Comparison of ENCODE assay signal across 8 mouse cellular contexts in the genomic region with DNA sequence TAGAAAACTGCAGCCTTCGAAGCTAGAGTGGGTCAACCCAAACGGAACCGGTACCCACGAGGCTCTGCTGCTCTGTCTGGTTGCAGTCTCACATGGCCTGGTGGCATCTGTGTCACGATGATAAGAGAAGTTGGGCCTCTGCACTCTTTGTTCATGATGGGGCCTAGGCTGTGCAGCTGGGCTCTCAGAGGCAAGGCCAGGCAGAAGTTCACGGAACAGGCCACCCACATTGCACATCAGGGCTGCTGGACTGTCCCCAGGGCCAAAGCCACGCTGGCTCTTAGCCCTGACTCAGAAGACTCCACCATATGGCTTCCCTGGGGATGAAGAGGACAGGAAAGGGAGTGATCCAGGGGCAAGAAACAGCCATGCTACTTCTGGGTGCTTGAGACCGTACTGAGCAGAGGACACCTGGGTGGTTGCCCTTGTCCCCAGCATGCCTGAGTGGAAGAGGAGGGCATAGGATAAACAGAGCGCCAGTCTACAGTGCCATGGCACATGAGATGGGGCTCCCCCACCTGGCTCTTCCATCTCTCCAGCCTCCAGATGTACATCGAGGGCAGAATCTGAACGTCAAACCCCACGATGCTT.
A peak's percentile ranks its signal among the peaks of the same experiment; 100 is the strongest.
DNase-seq lines count a peak whose midpoint lies in the region; ATAC-seq and TF ChIP-seq lines count a peak whose summit lies in the region.

No protein-coding gene starts in this region.

- ATAC-seq in lung, embryonic 16.5 days (ENCODE audit: low read depth): peak; percentile 41
- peak; percentile 48 for ATAC-seq in hindbrain, postnatal 0 days

- H3K4me3 ChIP-seq in lung, embryonic 16.5 days (ENCODE audit: low read length): no peak overlapping the region
- no peak overlapping the region for H3K4me3 ChIP-seq in hindbrain, postnatal 0 days (ENCODE audit: low read length)

- 48% methylated on average over 12 of the region's 12 CpGs for WGBS in lung, embryonic 16.5 days
- WGBS in hindbrain, postnatal 0 days: 51% methylated on average over 12 of the region's 12 CpGs

- no peak overlapping the region for H3K27ac ChIP-seq in lung, embryonic 16.5 days (ENCODE audit: low read length)
- H3K27ac ChIP-seq in hindbrain, postnatal 0 days: peak overlapping the region; percentile 75

- no peaks in the 10 kb centered on the region for H3K9me3 ChIP-seq in lung, embryonic 16.5 days (ENCODE audit: control insufficient read depth, low read length)
- no peaks in the 10 kb centered on the region for H3K9me3 ChIP-seq in hindbrain, postnatal 0 days (ENCODE audit: low read length)

- H3K4me2 ChIP-seq in lung, embryonic 16.5 days (ENCODE audit: low read depth, low read length): no peak overlapping the region
- no peak overlapping the region for H3K4me2 ChIP-seq in hindbrain, postnatal 0 days (ENCODE audit: low read depth, low read length)

- peaks cover 27% of the 10 kb centered on the region for H3K4me1 ChIP-seq in lung, embryonic 16.5 days (replicated peaks; ENCODE audit: control insufficient read depth, insufficient read depth, low read length)
- peaks cover 16% of the 10 kb centered on the region; the same call in 1 of the 2 replicates for H3K4me1 ChIP-seq in hindbrain, postnatal 0 days (ENCODE audit: insufficient read depth, low read length)

- H3K9ac ChIP-seq in lung, embryonic 16.5 days (ENCODE audit: low read length): 0 out of 2 replicates have a peak overlapping the region, but pooled peaks have one; percentile 13
- H3K9ac ChIP-seq in hindbrain, postnatal 0 days (replicated peaks; ENCODE audit: low read length): no peak overlapping the region

- DNase-seq in lung, postnatal 14 days: no peak
- peak; percentile 54 for DNase-seq in gastrocnemius, postnatal 14 days
- DNase-seq in hindbrain, postnatal 0 days (ENCODE audit: low spot score): peak; percentile 28
- peak; percentile 60 for DNase-seq in retina, postnatal 1 day
- DNase-seq in ovary, adult 18-20 months (ENCODE audit: low spot score): no peak
- DNase-seq in cerebellum, adult 11-12 months: no peak
- no peak for DNase-seq in left cerebral cortex, adult 11 months (ENCODE audit: low spot score)

- intact Hi-C loops in gastrocnemius, postnatal 14 days (cut with DNase I; ENCODE audit: low total_unique reads): no loop called here

- no peaks in the 10 kb centered on the region for H3K36me3 ChIP-seq in lung, embryonic 16.5 days (ENCODE audit: control insufficient read depth, insufficient read depth, low read length)
- H3K36me3 ChIP-seq in hindbrain, postnatal 0 days (ENCODE audit: insufficient read depth, low read length): no peaks in the 10 kb centered on the region

- H3K27me3 ChIP-seq in lung, embryonic 16.5 days (ENCODE audit: control insufficient read depth, insufficient read depth, low read depth, low read length): no peaks in the 10 kb centered on the region
- H3K27me3 ChIP-seq in hindbrain, postnatal 0 days (ENCODE audit: insufficient read depth, low read length): no peaks in the 10 kb centered on the region

- TF ChIP-seq CTCF in hindbrain, postnatal 0 days (IDR thresholded peaks at IDR 0.05; ENCODE audit: low read depth): no peak

Comparison
In these comparisons a context has a peak if more than half of its experiments do, and no peak if none do; other contexts are left out.
1. DNase-seq: peak in gastrocnemius, postnatal 14 days (single experiment), hindbrain, postnatal 0 days (single experiment) and retina, postnatal 1 day (single experiment); none in lung, postnatal 14 days (single experiment), ovary, adult 18-20 months (single experiment), cerebellum, adult 11-12 months (single experiment) and left cerebral cortex, adult 11 months (single experiment).